Mouse (Mus musculus) embryonic facial prominence, embryonic 11.5 days (tissue): ENCODE measurements at regions not wholly inside any gene's neighbourhood (a gene's known extent, or its start where the extent isn't known, plus 50 kb on each side); places are given as distances from the start of the nearest gene placed in this dataset.

Source experiments
- ATAC-seq: fragments of 200-750 bp; cut with Nextera tagmentation; replicated peaks from 2 replicates; pipeline ENCODE4 v1.8.0; 2017; ENCODE audit warnings: low read depth; ENCODE audit not compliant: insufficient number of reproducible peaks, low FRiP score, low TSS enrichment
- DNase-seq: peaks from one replicate; pipeline ENCODE4 v3.0.0-alpha.2; 2015; ENCODE audit warnings: low spot score
- H3K27ac ChIP-seq: fragments of 300-500 bp; sonication (generic); replicated peaks from 2 replicates; pipeline ENCODE4 v1.5.1; 2014; ENCODE audit warnings: mild to moderate bottlenecking, low read depth, low read length, control low read depth
- H3K27me3 ChIP-seq: fragments of 300-500 bp; sonication (generic); 2 replicates; pipeline ENCODE4 v1.6.1; 2014; ENCODE audit warnings: mild to moderate bottlenecking, low read length, moderate library complexity, mixed read lengths; ENCODE audit not compliant: control insufficient read depth, insufficient read depth
- H3K36me3 ChIP-seq: fragments of 300-500 bp; sonication (generic); replicated peaks from 2 replicates; pipeline ENCODE4 v1.6.1; 2014; ENCODE audit warnings: low read depth, mild to moderate bottlenecking, low read length, moderate library complexity, mixed read lengths; ENCODE audit not compliant: control insufficient read depth, insufficient read depth
- H3K4me1 ChIP-seq: fragments of 300-500 bp; sonication (generic); 2 replicates; pipeline ENCODE4 v1.6.1; 2014; ENCODE audit warnings: low read length, mixed read lengths; ENCODE audit not compliant: control insufficient read depth, insufficient read depth
- H3K4me2 ChIP-seq: fragments of 300-500 bp; sonication (generic); 2 replicates; pipeline ENCODE4 v1.6.1; 2014; ENCODE audit warnings: low read depth, mild to moderate bottlenecking, control low read depth, low read length, moderate library complexity
- H3K4me3 ChIP-seq: fragments of 300-500 bp; sonication (generic); 2 replicates; pipeline ENCODE4 v1.5.1; 2014; ENCODE audit warnings: low read depth, low read length, control low read depth
- H3K9ac ChIP-seq: fragments of 300-500 bp; sonication (generic); replicated peaks from 2 replicates; pipeline ENCODE4 v1.6.1; 2014; ENCODE audit warnings: mild to moderate bottlenecking, control low read depth, low read length
- H3K9me3 ChIP-seq: fragments of 300-500 bp; sonication (generic); replicated peaks from 2 replicates; pipeline ENCODE4 v1.6.1; 2016; ENCODE audit warnings: mild to moderate bottlenecking, low read length, inconsistent platforms, mixed read lengths; ENCODE audit not compliant: control insufficient read depth
- WGBS: fragments of 180-500 bp; shearing (Covaris S2); extraction: QIAGEN DNeasy Blood & Tissue Kit; methylation state at CpG from one replicate; pipeline ENCODE4 v1.1.7; 2014; 5-methylcytosine and 5-hydroxymethylcytosine counted together

DNA sequence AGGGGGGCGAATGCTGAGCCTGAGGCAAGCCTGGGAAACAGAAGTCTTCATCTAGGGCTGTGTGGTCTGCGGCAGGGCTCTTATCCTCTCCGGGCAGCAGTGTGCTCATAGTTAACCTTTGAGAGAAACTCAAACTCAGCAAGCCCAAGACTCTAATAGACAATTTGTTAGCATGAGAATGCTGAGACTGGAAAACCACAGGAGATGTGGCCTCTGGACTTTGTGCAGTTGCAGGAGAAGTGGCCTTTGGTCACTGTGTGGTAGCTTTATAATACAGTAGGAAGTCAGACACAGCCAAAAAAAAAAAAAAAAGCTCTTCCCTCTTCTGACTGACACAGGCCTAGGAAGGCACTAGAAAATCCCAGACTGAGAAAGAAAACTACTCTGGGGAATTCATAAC is 228.2 kb downstream of the Pdcd6ip start:
- Histone ChIP-seq H3K27me3 (no peaks in the 10 kb centered on the region), H3K36me3 (no peaks in the 10 kb centered on the region), H3K4me2 (no peak overlapping the region), H3K27ac (no peak overlapping the region), H3K9ac (no peak overlapping the region), H3K4me3 (no peak overlapping the region), H3K4me1 (no peaks in the 10 kb centered on the region), H3K9me3 (no peaks in the 10 kb centered on the region)
- ATAC-seq (no peak), DNase-seq (no peak)
- 81% methylated on average over 3 of the region's 3 CpGs for WGBS

DNA sequence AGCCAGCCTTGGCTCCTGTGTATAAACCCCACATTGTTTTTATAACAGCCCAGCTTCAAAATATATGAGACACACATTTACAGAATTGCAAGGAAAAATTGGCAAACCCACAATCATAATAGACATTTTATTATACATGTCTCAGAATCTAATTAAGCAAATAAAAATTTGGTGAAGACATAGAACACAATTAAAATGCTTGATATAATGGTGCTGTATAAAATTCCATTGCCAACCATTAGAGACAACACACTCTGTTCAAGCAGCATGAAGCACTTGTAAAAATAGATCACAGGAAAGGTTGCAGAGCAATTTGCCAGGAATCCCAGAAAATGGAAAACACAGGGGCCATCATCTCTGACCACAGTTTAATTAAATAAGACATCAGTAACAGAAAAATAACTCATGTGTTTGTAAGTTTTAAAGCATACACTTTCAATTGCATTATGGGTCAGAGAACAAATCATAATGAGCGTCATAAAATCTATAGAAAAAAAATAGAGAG is 229.2 kb downstream of the Pdcd6ip start:
- WGBS: 88% methylated on average over 1 of the region's 1 CpGs
- Histone ChIP-seq H3K4me2 (no peak overlapping the region), H3K27me3 (no peaks in the 10 kb centered on the region), H3K4me3 (no peak overlapping the region), H3K9ac (no peak overlapping the region), H3K9me3 (no peaks in the 10 kb centered on the region), H3K27ac (no peak overlapping the region), H3K4me1 (no peaks in the 10 kb centered on the region), H3K36me3 (no peaks in the 10 kb centered on the region)
- no peak for ATAC-seq
- DNase-seq: no peak

- no peaks in the 10 kb centered on the region for H3K36me3 ChIP-seq
- no peaks in the 10 kb centered on the region for H3K4me1 ChIP-seq
- no peak overlapping the region for H3K4me3 ChIP-seq
- 89% methylated on average over 6 of the region's 6 CpGs for WGBS
- no peak for ATAC-seq
- H3K27me3 ChIP-seq: no peaks in the 10 kb centered on the region
- DNase-seq: no peak
- no peak overlapping the region for H3K4me2 ChIP-seq
- H3K27ac ChIP-seq: no peak overlapping the region
- H3K9me3 ChIP-seq: no peaks in the 10 kb centered on the region
- H3K9ac ChIP-seq: no peak overlapping the region
These were observed 236.3 kb downstream of the Pdcd6ip start for GRCm38 (mm10) chr9:113471781-113472180.

DNA sequence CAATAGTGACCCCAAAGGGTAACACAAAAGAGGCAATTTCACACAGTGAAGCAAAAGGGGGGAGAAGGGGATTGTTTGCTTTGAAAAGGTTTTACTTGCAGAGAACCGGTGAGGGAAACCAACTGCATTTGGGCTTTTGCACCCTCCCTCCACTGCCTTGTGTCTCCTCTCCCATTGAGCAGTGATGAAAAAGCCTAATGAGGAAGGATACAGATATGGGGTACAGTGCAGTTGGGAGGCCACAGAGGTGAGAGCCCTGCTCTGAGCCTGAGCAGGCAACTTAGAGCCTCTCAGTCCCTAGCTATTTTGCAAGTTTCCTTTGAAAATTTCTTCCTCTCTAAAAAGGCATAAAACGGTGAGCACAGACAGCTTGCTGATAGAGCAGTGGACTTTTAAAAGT is 245.2 kb downstream of the Pdcd6ip start:
- 55% methylated on average over 2 of the region's 2 CpGs for WGBS
- DNase-seq (no peak), ATAC-seq (no peak)
- H3K27ac ChIP-seq: no peak overlapping the region
- H3K27me3 ChIP-seq: no peaks in the 10 kb centered on the region
- no peaks in the 10 kb centered on the region for H3K4me1 ChIP-seq
- no peak overlapping the region for H3K4me3 ChIP-seq
- no peaks in the 10 kb centered on the region for H3K9me3 ChIP-seq
- no peaks in the 10 kb centered on the region for H3K36me3 ChIP-seq
- no peak overlapping the region for H3K4me2 ChIP-seq
- no peak overlapping the region for H3K9ac ChIP-seq

DNA sequence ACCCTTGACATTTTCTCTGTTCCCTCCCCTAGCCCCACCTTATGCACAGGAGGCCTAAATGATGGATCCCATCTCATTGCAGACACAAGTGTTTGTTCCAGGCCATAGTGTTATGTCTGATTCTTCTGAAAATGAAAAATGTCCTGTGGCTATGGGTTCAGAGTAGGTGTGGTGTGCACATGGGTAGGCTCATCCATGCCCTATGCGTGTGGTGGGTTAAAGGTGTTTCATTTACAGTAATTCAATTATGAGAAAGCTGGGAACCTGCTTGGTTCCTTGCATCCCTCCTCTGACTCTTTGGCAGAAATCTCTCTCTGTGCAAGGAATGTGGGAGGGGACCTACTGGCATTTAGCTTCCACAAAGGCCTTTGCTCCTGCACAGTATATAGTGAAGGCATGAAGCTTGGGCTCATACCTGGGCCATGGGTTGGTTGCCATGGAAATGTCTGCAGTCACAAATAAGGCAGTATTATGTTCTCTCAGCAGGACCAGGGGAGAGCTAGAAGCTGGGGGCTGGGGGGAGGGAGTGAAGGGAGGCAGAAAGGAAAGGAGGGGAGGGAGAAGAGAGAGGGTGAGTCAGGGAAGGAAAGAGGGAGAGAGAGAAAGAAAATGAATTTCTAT is 245.7 kb downstream of the Pdcd6ip start:
- no peak overlapping the region for H3K4me3 ChIP-seq
- H3K27ac ChIP-seq: no peak overlapping the region
- H3K9ac ChIP-seq: no peak overlapping the region
- no peaks in the 10 kb centered on the region for H3K4me1 ChIP-seq
- no peaks in the 10 kb centered on the region for H3K27me3 ChIP-seq
- no peak overlapping the region for H3K4me2 ChIP-seq
- 69% methylated on average over 1 of the region's 1 CpGs for WGBS
- no peaks in the 10 kb centered on the region for H3K36me3 ChIP-seq
- DNase-seq: peak; percentile 27
- peak; percentile 84 for ATAC-seq
- H3K9me3 ChIP-seq: no peaks in the 10 kb centered on the region

DNA sequence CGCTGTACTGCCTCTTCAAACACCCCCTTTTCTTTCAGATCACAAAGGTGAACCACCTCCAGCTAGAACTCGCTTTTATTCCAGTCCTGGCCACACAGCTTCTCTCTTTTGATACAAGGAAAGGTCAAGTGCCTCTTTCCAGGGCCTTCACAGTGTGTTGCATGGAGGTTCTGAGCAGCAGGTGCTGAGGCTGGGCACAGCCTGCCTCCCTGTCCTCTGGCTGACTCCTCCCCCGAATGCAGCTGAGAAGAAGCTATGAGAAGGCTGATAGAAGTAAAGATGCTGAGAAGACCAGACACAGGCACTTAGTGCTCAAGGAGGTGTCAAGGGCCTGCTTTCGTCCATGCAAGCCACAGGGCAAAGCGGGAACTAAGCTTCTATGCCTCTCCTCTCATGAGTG is 248.2 kb downstream of the Pdcd6ip start:
- no peak overlapping the region for H3K4me2 ChIP-seq
- no peaks in the 10 kb centered on the region for H3K36me3 ChIP-seq
- no peak overlapping the region for H3K4me3 ChIP-seq
- H3K27ac ChIP-seq: no peak overlapping the region
- H3K27me3 ChIP-seq: no peaks in the 10 kb centered on the region
- no peaks in the 10 kb centered on the region for H3K4me1 ChIP-seq
- DNase-seq: no peak
- H3K9ac ChIP-seq: no peak overlapping the region
- 80% methylated on average over 5 of the region's 5 CpGs for WGBS
- ATAC-seq: no peak
- no peaks in the 10 kb centered on the region for H3K9me3 ChIP-seq

DNA sequence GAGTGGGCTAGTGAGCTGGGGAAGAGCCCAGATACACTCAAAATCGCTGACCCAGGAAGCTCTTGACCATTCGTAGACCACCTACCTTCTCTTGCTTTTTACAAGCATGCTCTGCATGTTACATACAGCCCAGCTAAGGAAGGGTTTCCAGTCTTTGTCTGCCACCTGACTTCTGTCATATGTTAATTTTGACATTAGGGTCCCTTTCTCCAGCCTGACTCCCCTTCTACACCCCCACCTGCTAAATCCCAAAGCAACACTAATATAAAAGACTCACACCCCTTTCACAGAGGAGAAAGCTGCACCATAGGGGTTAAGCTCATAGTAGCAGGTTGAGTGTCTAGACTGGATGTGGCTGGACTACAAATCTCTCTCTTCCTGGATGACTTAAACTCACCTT is 248.8 kb downstream of the Pdcd6ip start:
- no peak for ATAC-seq
- no peak overlapping the region for H3K9ac ChIP-seq
- H3K27me3 ChIP-seq: no peaks in the 10 kb centered on the region
- 50% methylated on average over 2 of the region's 2 CpGs for whole genome bisulfite sequencing
- H3K36me3 ChIP-seq: no peaks in the 10 kb centered on the region
- H3K4me3 ChIP-seq: no peak overlapping the region
- no peak overlapping the region for H3K4me2 ChIP-seq
- no peaks in the 10 kb centered on the region for H3K4me1 ChIP-seq
- no peak overlapping the region for H3K27ac ChIP-seq
- H3K9me3 ChIP-seq: no peaks in the 10 kb centered on the region
- DNase-seq: no peak

DNA sequence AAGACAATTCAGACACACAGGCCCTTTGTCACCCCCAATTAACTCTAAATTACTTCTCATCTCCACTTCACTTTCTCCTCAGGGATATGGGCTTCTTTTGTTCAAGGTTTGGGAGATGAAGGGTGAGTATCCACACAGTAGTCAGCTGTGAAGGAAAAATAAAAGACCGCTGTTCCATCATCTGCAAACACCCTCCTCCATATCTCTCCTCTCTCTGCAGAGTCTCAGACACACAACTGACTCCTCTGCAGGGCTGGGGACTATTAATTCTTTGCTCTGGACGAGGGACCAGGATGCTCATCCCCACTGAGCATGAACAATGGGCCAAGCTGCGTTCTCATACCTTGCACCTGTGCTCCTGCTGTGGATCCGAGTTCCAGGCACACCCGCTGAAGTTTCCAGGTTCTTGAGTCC is 249.3 kb downstream of the Pdcd6ip start:
- no peak overlapping the region for H3K9ac ChIP-seq
- H3K36me3 ChIP-seq: no peaks in the 10 kb centered on the region
- DNase-seq (no peak), ATAC-seq (no peak)
- H3K4me3 ChIP-seq: no peak overlapping the region
- H3K27me3 ChIP-seq: no peaks in the 10 kb centered on the region
- no peaks in the 10 kb centered on the region for H3K9me3 ChIP-seq
- H3K27ac ChIP-seq: no peak overlapping the region
- WGBS: 21% methylated on average over 5 of the region's 5 CpGs
- H3K4me2 ChIP-seq: no peak overlapping the region
- H3K4me1 ChIP-seq: no peaks in the 10 kb centered on the region
